Mouse (Mus musculus) heart, adult 2 months (tissue): ENCODE measurements at regions not wholly inside any gene's neighbourhood (a gene's known extent, or its start where the extent isn't known, plus 50 kb on each side); places are given as distances from the start of the nearest gene placed in this dataset.

Source experiments
- DNase-seq, 2 experiments: peaks; one replicate each; pipeline ENCODE4 v3.0.0; 2021
- H3K27ac ChIP-seq: fragments of 200-600 bp; 2 replicates; pipeline ENCODE4 v1.8.1; 2022
- H3K27me3 ChIP-seq: fragments of 200-500 bp; 2 replicates; pipeline ENCODE4 v1.6.1; 2012; ENCODE audit warnings: mild to moderate bottlenecking, low read length, inconsistent platforms, mixed read lengths; ENCODE audit not compliant: control insufficient read depth, insufficient read depth
- H3K36me3 ChIP-seq: fragments of 200-500 bp; 2 replicates; pipeline ENCODE4 v1.6.1; 2012; ENCODE audit warnings: low read length, inconsistent platforms; ENCODE audit not compliant: control insufficient read depth, insufficient read depth
- H3K4me1 ChIP-seq: fragments of 200-500 bp; 2 replicates; pipeline ENCODE4 v1.6.1; 2011; ENCODE audit warnings: low read length; ENCODE audit not compliant: control insufficient read depth, insufficient read depth
- H3K4me3 ChIP-seq: fragments of 200-600 bp; 2 replicates; pipeline ENCODE4 v1.8.1; 2022
- H3K79me2 ChIP-seq: fragments of 200-500 bp; replicated peaks from 2 replicates; pipeline ENCODE4 v1.6.1; 2012; ENCODE audit warnings: mild to moderate bottlenecking, inconsistent platforms, low read length, moderate library complexity, mixed read lengths; ENCODE audit not compliant: control insufficient read depth, insufficient read depth
- H3K9ac ChIP-seq: fragments of 200-500 bp; 2 replicates; pipeline ENCODE4 v1.6.1; 2012; ENCODE audit warnings: low read depth, mild to moderate bottlenecking, control low read depth, inconsistent platforms, low read length, mixed read lengths
- CTCF ChIP-seq: fragments of 200-600 bp; IDR thresholded peaks from 2 replicates; pipeline ENCODE4 v1.8.1; 2022; ENCODE audit warnings: antibody characterized with exemption, mild to moderate bottlenecking, moderate library complexity
- EP300 ChIP-seq: fragments of 200-500 bp; IDR thresholded peaks from 2 replicates; pipeline ENCODE4 v1.6.1; 2011; ENCODE audit warnings: low read depth, low read length, control low read depth; ENCODE audit not compliant: insufficient read depth
- POLR2A ChIP-seq: fragments of 200-500 bp; IDR thresholded peaks from 2 replicates; pipeline ENCODE4 v1.6.1; 2011; ENCODE audit warnings: mild to moderate bottlenecking, low read depth, low read length, control low read depth; ENCODE audit not compliant: insufficient read depth
- WGBS: fragments of 180-500 bp; shearing (Covaris S2); methylation state at CpG from one replicate; pipeline ENCODE4 v1.1.7; 2018; 5-methylcytosine and 5-hydroxymethylcytosine counted together
- intact Hi-C: fragments of 180-260 bp; cut with DNase I; formaldehyde crosslinking; loops from one replicate; pipeline ENCODE4 v1.15.1; 2025

GRCm38 (mm10) chr15:13859193-13859592 is 685.7 kb upstream of the Cdh6 start:
- Histone ChIP-seq H3K4me1 (no peaks in the 10 kb centered on the region), H3K27ac (no peak overlapping the region), H3K9ac (no peak overlapping the region), H3K27me3 (no peaks in the 10 kb centered on the region), H3K36me3 (no peaks in the 10 kb centered on the region), H3K79me2 (no peaks in the 10 kb centered on the region), H3K4me3 (no peak overlapping the region)
- no peak for DNase-seq
- TF ChIP-seq CTCF (peak; percentile 63), EP300 (no peak)
- intact Hi-C loops = loop anchor here (5.0 kb wide), 1 partner anchor 727 kb away; no protein-coding TSS in a partner anchor
- 84% methylated on average over 1 of the region's 1 CpGs for WGBS

GRCm38 (mm10) chr15:13854095-13854836 is 680.8 kb upstream of the Cdh6 start:
- H3K27ac ChIP-seq = no peak overlapping the region
- H3K79me2 ChIP-seq = no peaks in the 10 kb centered on the region
- intact Hi-C loops = no loop called here
- H3K36me3 ChIP-seq = no peaks in the 10 kb centered on the region
- H3K4me3 ChIP-seq = no peak overlapping the region
- H3K27me3 ChIP-seq = no peaks in the 10 kb centered on the region
- WGBS = 70% methylated on average over 8 of the region's 8 CpGs
- TF ChIP-seq CTCF (no peak), POLR2A (no peak), EP300 (no peak)
- no peaks in the 10 kb centered on the region for H3K4me1 ChIP-seq
- DNase-seq = no peak
- H3K9ac ChIP-seq = no peak overlapping the region
